Mouse (Mus musculus): ENCODE data around the gene Syncrip. TPM values are rescaled to one million over a fixed set of nuclear protein-coding genes. Genes with fewer than 3 reads are reported as not detected.
"Not testable (repeated sequence)": the region's sequence is repeated elsewhere in the genome, so short reads cannot be mapped to it uniquely, and the experiment has no call there.

The Syncrip gene
- 3.1 and 7.2 TPM in 2 replicates for polyA plus RNA-seq (2012; rRNA removed)

GRCm38 (mm10) chr9:88482230-88482828 lies at the start of gene Syncrip:
Syncrip (minus strand) TSS chr9:88482574.
- WGBS = under 1% methylated on average over 57 of the region's 68 CpGs
- peak within 1 kb of the TSS; percentile 99 for H3K27ac ChIP-seq (ENCODE audit: insufficient read depth, low read depth, low read length)
- peak; percentile 37 for TF ChIP-seq POLR2A (IDR thresholded peaks at IDR 0.05; ENCODE audit: low read depth, low read length)
- peak; percentile 95 for DNase-seq
- H3K27me3 ChIP-seq (replicated peaks; ENCODE audit: control insufficient read depth, insufficient read depth, low read length); H3K36me3 ChIP-seq (ENCODE audit: control insufficient read depth, insufficient read depth, low read length); H3K4me1 ChIP-seq (ENCODE audit: control insufficient read depth, insufficient read depth, low read length): not testable (repeated sequence)
- H3K4me3 ChIP-seq (ENCODE audit: insufficient read depth, low read depth, low read length) = peak within 1 kb of the TSS; percentile 78

- no peak for DNase-seq
- Histone ChIP-seq H3K27me3 (replicated peaks; ENCODE audit: control insufficient read depth, insufficient read depth, low read length) (no peaks in the 10 kb centered on the region), H3K4me3 (ENCODE audit: insufficient read depth, low read depth, low read length) (no peak overlapping the region), H3K36me3 (ENCODE audit: control insufficient read depth, insufficient read depth, low read length) (no peaks in the 10 kb centered on the region), H3K4me1 (ENCODE audit: control insufficient read depth, insufficient read depth, low read length) (no peaks in the 10 kb centered on the region), H3K27ac (ENCODE audit: insufficient read depth, low read depth, low read length) (no peak overlapping the region)
- WGBS = 58% methylated on average over 5 of the region's 5 CpGs
- TF ChIP-seq POLR2A (IDR thresholded peaks at IDR 0.05; ENCODE audit: low read depth, low read length) = no peak
- no peak for TF ChIP-seq CTCF (conservative IDR thresholded peaks at IDR 0.05; ENCODE audit: insufficient read depth, insufficient read length, low read depth, low read length)
Observed at GRCm38 (mm10) chr9:88529979-88530580, 47.7 kb upstream of the Syncrip start.

- no peaks in the 10 kb centered on the region for H3K4me1 ChIP-seq (ENCODE audit: control insufficient read depth, insufficient read depth, low read length)
- H3K4me3 ChIP-seq (ENCODE audit: insufficient read depth, low read depth, low read length) = no peak overlapping the region
- 86% methylated on average over 3 of the region's 3 CpGs for WGBS
- H3K27me3 ChIP-seq (replicated peaks; ENCODE audit: control insufficient read depth, insufficient read depth, low read length) = no peaks in the 10 kb centered on the region
- H3K27ac ChIP-seq (ENCODE audit: insufficient read depth, low read depth, low read length) = no peak overlapping the region
- no peak for DNase-seq
- no peak for TF ChIP-seq CTCF (conservative IDR thresholded peaks at IDR 0.05; ENCODE audit: insufficient read depth, insufficient read length, low read depth, low read length)
- no peak for TF ChIP-seq POLR2A (IDR thresholded peaks at IDR 0.05; ENCODE audit: low read depth, low read length)
- H3K36me3 ChIP-seq (ENCODE audit: control insufficient read depth, insufficient read depth, low read length) = no peaks in the 10 kb centered on the region
Observed at GRCm38 (mm10) chr9:88529571-88529970, 47.2 kb upstream of the Syncrip start.

GRCm38 (mm10) chr9:88528736-88529135 lies 46.4 kb upstream of the Syncrip start:
- no peak for DNase-seq
- no peaks in the 10 kb centered on the region for H3K36me3 ChIP-seq (ENCODE audit: control insufficient read depth, insufficient read depth, low read length)
- no peak overlapping the region for H3K4me3 ChIP-seq (ENCODE audit: insufficient read depth, low read depth, low read length)
- TF ChIP-seq CTCF (conservative IDR thresholded peaks at IDR 0.05; ENCODE audit: insufficient read depth, insufficient read length, low read depth, low read length) (no peak), POLR2A (IDR thresholded peaks at IDR 0.05; ENCODE audit: low read depth, low read length) (no peak)
- no peaks in the 10 kb centered on the region for H3K27me3 ChIP-seq (replicated peaks; ENCODE audit: control insufficient read depth, insufficient read depth, low read length)
- no peaks in the 10 kb centered on the region for H3K4me1 ChIP-seq (ENCODE audit: control insufficient read depth, insufficient read depth, low read length)
- 86% methylated on average over 5 of the region's 5 CpGs for WGBS
- H3K27ac ChIP-seq (ENCODE audit: insufficient read depth, low read depth, low read length) = no peak overlapping the region

- Histone ChIP-seq H3K27me3 (replicated peaks; ENCODE audit: control insufficient read depth, insufficient read depth, low read length) (no peaks in the 10 kb centered on the region), H3K36me3 (ENCODE audit: control insufficient read depth, insufficient read depth, low read length) (no peaks in the 10 kb centered on the region), H3K4me1 (ENCODE audit: control insufficient read depth, insufficient read depth, low read length) (no peaks in the 10 kb centered on the region), H3K4me3 (ENCODE audit: insufficient read depth, low read depth, low read length) (no peak overlapping the region), H3K27ac (ENCODE audit: insufficient read depth, low read depth, low read length) (no peak overlapping the region)
- TF ChIP-seq CTCF (conservative IDR thresholded peaks at IDR 0.05; ENCODE audit: insufficient read depth, insufficient read length, low read depth, low read length) = no peak
- TF ChIP-seq POLR2A (IDR thresholded peaks at IDR 0.05; ENCODE audit: low read depth, low read length) = no peak
- WGBS = 90% methylated on average over 4 of the region's 4 CpGs
- no peak for DNase-seq
Observed at GRCm38 (mm10) chr9:88527956-88528355, 45.6 kb upstream of the Syncrip start.

- H3K27ac ChIP-seq (ENCODE audit: insufficient read depth, low read depth, low read length) = no peak overlapping the region
- no peaks in the 10 kb centered on the region for H3K27me3 ChIP-seq (replicated peaks; ENCODE audit: control insufficient read depth, insufficient read depth, low read length)
- 0 out of 2 replicates have a peak, but pooled peaks cover 4% of the 10 kb centered on the region for H3K4me1 ChIP-seq (ENCODE audit: control insufficient read depth, insufficient read depth, low read length)
- no peak for DNase-seq
- H3K4me3 ChIP-seq (ENCODE audit: insufficient read depth, low read depth, low read length) = no peak overlapping the region
- no peak for TF ChIP-seq POLR2A (IDR thresholded peaks at IDR 0.05; ENCODE audit: low read depth, low read length)
- no peak for TF ChIP-seq CTCF (conservative IDR thresholded peaks at IDR 0.05; ENCODE audit: insufficient read depth, insufficient read length, low read depth, low read length)
- 96% methylated on average over 6 of the region's 6 CpGs for WGBS
- H3K36me3 ChIP-seq (ENCODE audit: control insufficient read depth, insufficient read depth, low read length) = peaks cover 1% of the 10 kb centered on the region; the same call in 1 of the 2 replicates
Observed at GRCm38 (mm10) chr9:88525341-88525740, 43.0 kb upstream of the Syncrip start.

GRCm38 (mm10) chr9:88524796-88525195 lies 42.4 kb upstream of the Syncrip start:
- Histone ChIP-seq H3K4me1 (ENCODE audit: control insufficient read depth, insufficient read depth, low read length) (0 out of 2 replicates have a peak, but pooled peaks cover 4% of the 10 kb centered on the region), H3K4me3 (ENCODE audit: insufficient read depth, low read depth, low read length) (no peak overlapping the region), H3K27ac (ENCODE audit: insufficient read depth, low read depth, low read length) (no peak overlapping the region), H3K27me3 (replicated peaks; ENCODE audit: control insufficient read depth, insufficient read depth, low read length) (no peaks in the 10 kb centered on the region), H3K36me3 (ENCODE audit: control insufficient read depth, insufficient read depth, low read length) (peaks cover 2% of the 10 kb centered on the region; the same call in 1 of the 2 replicates)
- TF ChIP-seq CTCF (conservative IDR thresholded peaks at IDR 0.05; ENCODE audit: insufficient read depth, insufficient read length, low read depth, low read length) = no peak
- no peak for TF ChIP-seq POLR2A (IDR thresholded peaks at IDR 0.05; ENCODE audit: low read depth, low read length)
- 54% methylated on average over 3 of the region's 3 CpGs for WGBS
- DNase-seq = no peak
